Mouse (Mus musculus): ENCODE measurements around the gene Laptm5.

Laptm5 gene

GRCm38 (mm10) chr4:130920951-130921693 is 8.2 kb downstream of the Laptm5 start:
- peak; percentile 79 to 82 for DNase-seq

GRCm38 (mm10) chr4:130921986-130922385 is 9.1 kb downstream of the Laptm5 start:
- peak; percentile 55 to 62 for DNase-seq

GRCm38 (mm10) chr4:130926274-130926673 is 13.3 kb downstream of the Laptm5 start:
- no peak for DNase-seq

- no peak for DNase-seq
Observed at GRCm38 (mm10) chr4:130927821-130928220, 14.9 kb downstream of the Laptm5 start.

GRCm38 (mm10) chr4:130942644-130943043 is 29.7 kb downstream of the Laptm5 start:
- no peak for DNase-seq

GRCm38 (mm10) chr4:130944112-130944511 is 31.2 kb downstream of the Laptm5 start, which contains the start of gene Matn1:
Gene Matn1 (plus strand): TSS chr4:130944385.
- DNase-seq, result no peak

- no peak for DNase-seq
Observed at GRCm38 (mm10) chr4:130944779-130945178, 31.9 kb downstream of the Laptm5 start.

GRCm38 (mm10) chr4:130947094-130947647 is 34.2 kb downstream of the Laptm5 start:
- DNase-seq, result peak; percentile 66 to 67

- no peak for DNase-seq
Observed at GRCm38 (mm10) chr4:130949821-130950384, 37.0 kb downstream of the Laptm5 start.

- peak; percentile 59 to 61 for DNase-seq
Observed at GRCm38 (mm10) chr4:130952531-130952930, 39.6 kb downstream of the Laptm5 start.

GRCm38 (mm10) chr4:130957156-130957555 is 44.2 kb downstream of the Laptm5 start:
- DNase-seq, result no peak

- DNase-seq, result no peak
Observed at GRCm38 (mm10) chr4:130958812-130959211, 45.9 kb downstream of the Laptm5 start.

- DNase-seq, result no peak
Observed at GRCm38 (mm10) chr4:130959678-130960077, 46.8 kb downstream of the Laptm5 start.

- DNase-seq, result peak; percentile 89
Observed at GRCm38 (mm10) chr4:130960118-130960734, 47.3 kb downstream of the Laptm5 start.

GRCm38 (mm10) chr4:130971278-130971677 is 58.4 kb downstream of the Laptm5 start:
- peak in 1 of 2 experiments; percentile 12 for DNase-seq

- DNase-seq, result no peak
Observed at GRCm38 (mm10) chr4:130972421-130972829, 59.5 kb downstream of the Laptm5 start.

GRCm38 (mm10) chr4:130973332-130974263 is 60.7 kb downstream of the Laptm5 start:
- DNase-seq, result no peak

- DNase-seq, result no peak
Observed at GRCm38 (mm10) chr4:130978981-130979380, 66.1 kb downstream of the Laptm5 start.

- DNase-seq, result no peak
Observed at GRCm38 (mm10) chr4:130984416-130985182, 71.7 kb downstream of the Laptm5 start.

All from B cell, adult 2 months (primary cell).